Mouse (Mus musculus): ENCODE data around the gene Spag16.
"Not testable (repeated sequence)": the region's sequence is repeated elsewhere in the genome, so short reads cannot be mapped to it uniquely, and the experiment has no call there.

The Spag16 gene

DNA sequence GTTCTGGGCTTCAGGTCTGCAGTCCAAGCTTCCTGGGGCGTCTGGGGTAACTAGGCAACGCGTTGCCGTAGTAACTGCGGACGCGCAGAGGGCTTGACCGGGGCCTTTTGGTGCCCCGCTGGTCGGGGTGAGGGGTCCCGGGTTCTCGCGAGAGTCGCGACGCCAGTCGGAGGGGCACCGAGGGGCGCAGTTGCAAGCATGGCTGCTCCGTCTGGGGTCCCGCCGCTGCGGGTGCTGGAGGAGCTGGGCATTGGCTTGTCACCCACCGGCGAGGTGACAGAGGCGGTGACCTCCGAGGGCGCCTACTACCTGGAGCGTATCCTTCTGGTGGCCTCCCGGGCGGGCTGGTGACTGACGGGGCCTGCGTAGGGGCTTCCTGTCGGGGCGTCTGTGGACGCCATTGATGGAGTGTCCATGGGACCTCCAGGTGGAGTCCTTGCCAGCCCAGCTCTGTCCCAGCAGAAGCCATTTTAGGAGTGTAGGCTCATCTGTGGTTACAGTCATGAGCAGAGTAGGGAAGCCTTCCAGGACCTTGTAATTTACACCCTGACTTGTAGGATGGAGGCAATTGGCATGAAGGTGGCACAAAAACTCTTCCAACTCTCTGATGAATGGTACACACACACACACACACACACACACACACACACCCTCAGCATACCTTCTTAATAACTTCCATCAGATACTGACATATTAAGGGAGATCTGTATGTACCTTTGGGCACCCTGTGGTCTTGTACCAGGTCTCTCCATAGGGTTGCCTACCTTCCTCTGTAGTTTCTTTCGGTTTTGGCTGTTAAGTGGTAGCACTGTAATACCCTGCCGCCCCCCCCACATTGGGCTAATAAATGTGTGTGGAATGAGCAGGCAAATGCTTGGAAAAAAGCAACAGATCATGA lies at the start of gene Spag16:
TSS of gene Spag16 (plus strand) at position 165 of the 898 bp plus-strand sequence.
- DNase-seq: peak; percentile 34 to 65

DNA sequence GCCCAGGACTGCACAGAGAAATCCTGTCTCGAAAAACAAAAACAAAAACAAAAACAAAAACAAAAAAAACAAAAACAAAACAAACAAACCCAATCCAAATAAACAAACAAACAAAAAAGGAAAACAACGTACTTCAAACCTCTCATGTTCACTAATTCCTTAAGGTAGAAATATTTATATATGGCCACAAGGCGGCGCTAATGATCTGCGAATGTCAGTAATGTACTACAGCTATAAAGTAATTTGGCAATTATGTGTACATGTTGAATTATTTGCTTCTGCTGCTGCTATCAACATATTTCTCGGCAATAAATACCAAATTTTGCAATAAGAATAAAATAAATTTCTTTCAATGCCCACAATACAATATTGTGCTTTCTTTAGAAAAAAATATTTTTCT lies 41.6 kb upstream of the Spag16 start:
- peak in 1 of 2 experiments; percentile 71 for DNase-seq

DNA sequence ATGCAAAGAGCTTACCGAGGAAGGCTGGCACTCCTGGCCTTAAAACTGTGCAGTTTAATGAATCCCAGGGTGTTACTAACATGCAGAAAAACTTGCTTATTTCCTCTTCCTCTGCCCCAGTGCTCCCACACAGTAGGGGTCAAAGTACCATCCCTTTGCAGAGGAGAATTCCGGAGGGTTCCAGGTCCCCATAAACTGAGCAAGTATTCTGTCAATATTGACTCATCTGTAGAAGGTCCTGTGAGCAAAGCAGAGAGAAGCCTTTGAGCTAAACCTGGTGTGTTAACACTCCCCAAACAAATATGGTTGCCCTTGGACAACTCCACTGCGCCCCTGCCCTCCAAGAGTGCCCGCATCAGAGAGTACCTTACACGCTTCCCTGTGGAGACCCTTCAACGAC lies 40.1 kb upstream of the Spag16 start:
- DNase-seq: no peak

DNA sequence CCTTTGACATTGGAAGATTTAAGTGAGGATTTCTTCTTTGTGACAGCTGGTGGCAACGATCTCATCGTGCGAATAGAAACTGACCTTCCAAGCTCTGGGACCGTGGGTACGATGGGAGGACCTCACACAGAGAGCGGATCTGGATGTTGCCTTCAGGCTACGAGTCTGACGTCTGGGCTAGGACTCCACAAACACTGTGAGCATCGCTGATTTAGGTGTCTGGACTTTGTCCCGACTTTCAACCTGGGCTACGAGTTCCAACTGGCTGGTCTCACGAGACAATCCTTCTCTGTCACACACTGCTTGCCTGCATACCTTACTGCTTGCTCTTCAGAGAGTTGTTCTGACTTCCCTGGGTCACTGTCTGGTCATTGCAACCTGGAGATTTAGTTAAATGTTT lies 39.4 kb upstream of the Spag16 start:
- no peak for DNase-seq

DNA sequence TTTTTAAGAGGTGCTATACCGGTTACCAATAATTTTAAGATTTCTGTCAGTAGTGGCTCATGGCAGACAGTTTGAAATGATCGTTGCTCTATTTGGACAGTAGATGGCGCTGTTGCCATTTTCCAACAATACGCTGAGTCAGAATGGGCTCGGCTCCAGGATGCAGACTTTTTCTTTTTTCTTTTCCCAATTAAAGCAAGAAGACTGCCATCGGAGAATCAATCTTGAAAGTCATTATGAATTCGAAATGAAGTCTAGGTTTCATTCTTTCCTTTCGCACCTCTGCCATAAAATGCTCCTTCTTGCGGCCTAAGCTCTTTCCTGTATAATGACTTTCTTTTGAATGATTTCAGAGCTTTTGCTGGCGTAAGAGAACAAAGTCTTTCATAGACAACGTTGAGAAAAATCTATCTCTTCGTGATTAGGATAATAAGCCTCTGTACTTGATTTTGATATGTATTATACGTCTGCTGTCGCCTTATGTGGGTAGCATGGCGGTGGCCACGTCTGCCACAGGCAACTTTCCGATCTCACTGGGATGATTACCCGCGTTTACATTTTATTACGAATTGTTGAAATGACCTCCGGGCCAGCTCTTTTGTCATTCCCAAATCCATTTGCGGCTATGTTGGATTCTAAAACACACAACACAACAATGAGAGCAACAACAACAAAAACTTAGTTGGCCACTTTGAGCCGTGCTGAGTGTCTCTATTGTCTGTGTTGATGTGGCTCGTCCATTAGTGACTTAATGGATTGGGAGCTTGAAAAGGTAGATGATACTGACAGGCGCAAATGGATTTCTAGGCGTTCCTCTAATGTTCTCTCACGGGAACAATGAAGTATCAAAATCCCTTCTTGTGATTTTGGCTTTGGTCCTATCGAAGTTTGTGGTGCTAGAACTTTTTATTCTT lies 36.2 kb upstream of the Spag16 start:
- DNase-seq: peak; percentile 38 to 72

DNA sequence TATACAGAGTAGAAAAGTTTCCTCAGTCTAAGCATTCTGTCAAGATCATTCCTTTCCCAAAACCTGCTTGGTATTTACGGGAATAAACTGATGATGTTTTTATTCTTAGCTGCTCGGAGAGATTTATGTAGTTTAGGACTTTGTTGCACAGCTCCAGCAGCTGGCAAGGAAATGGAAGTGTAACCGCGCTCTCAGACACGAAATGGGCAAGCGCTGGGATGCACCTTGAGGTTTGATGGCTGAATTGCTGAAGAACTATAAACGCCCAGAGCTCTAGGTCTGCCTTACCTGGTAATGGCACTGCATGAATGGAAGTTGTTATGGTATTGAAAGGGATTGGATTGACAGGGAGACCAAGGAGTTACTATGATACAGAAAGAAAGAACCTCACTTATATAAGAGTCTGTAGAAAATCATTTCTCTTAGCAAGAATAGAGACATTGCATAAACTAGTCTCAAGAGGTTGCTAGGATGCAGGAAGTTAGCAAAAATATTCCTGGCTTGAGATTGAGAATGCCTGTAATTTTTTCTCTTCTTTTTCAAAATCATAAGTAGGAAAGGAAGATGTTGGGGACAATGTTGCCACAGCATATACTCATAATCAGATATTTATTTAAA lies 27.7 kb upstream of the Spag16 start:
- DNase-seq: no peak

DNA sequence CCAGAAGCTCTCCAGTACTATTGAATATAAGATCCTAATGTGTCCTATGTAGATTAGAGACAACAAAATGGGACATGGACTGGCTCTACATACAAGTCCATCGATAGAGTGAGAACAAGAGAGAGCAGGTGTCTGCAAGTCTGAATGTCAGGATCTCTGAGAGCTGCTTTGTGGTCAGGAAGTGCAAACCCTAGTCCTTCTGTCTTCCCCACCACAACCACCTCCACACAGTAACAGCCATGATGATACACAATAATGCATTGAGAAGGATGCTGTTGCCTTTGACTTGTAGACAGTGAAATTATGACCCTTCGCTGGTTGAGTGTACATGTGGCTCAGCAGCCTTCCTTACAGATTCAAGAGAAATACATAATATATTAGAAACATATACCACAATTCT lies 16.6 kb upstream of the Spag16 start:
- DNase-seq: no peak

DNA sequence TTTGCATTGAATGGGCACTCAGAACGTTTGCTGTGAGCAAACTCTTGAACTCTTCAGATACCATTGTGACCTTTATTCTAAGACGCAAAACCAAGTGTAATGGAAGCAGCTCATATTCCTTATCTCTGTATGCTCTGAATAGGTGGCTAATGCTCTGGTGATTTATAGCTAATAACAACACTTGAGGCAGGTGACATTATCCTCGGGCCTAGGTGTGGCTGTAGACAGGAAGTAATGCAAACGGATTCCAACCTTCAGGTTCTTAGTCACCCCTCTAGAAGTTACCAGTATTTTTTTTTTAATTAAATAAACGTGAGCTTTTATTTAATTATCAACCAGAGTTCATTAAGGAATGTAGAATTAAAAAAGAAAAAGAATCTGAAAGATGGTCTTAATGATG lies 1.1 kb upstream of the Spag16 start:
- DNase-seq: not testable (repeated sequence)

DNA sequence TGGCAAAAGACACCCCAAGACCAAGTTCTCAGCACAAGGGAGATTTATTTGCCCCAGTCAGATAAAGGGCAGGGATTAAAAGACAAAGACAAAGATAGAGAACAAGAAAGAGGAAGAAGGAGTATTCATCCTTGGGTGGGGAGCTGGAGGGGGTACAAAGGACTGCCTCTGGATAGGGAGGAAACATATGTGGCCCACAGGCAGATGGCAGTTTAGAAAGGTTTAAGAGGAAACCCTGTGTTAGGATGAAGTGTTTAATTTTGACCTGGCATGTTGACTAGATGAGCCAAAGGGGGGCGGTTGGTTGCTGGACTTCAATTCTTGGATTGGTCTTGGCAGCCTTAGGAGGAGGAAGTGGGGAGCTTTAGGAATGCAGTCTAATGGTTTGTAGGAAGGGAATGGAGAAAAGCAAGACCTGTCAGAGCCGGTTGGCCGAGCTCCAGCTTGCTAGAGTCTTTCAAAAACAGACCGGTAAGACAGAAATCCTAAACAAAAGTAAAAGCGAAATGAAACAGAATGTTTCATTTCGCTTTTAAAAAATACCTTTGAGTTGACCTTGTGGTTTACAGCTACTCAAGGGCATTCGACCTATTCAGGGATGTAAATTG lies 2.2 kb downstream of the Spag16 start:
- peak; percentile 28 to 31 for DNase-seq

DNA sequence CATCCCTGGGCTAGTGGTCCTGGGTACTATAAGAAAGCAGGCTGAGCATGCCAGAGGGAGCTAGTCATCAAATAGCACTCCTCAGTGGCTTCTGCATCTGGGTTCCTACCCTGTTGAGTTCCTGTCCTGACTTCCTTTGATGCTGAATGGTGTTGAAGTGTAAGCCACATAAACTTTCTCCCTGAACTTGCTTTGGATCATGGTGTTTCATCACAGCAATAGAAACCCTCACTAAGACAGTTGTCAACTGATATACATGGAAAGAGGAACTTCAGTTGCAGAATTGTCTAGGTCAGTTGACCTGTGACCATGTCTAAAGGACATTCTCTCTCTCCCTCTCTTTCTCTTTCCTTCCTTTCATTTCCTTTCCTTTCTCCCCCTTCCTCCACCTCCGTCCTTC lies 3.8 kb downstream of the Spag16 start:
- no peak for DNase-seq

DNA sequence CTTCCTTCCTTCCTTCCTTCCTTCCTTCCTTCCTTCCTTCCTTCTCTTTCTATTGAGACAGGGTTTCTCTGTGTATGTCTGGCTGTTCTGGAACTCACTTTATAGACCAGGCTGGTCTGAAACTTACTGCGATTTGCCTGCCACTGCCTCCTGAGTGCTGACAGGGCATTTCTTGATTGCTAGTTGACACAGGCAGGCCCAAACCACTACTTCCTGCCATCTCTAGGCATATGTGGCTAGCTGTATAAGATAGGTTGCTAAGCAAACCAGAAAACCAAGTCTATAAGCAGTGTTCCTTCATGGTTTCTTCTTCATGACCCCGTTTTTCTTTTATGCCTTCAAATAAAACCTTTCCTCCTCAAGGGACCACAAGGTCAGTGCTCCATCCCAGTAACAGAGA lies 4.2 kb downstream of the Spag16 start:
- no peak for DNase-seq

DNA sequence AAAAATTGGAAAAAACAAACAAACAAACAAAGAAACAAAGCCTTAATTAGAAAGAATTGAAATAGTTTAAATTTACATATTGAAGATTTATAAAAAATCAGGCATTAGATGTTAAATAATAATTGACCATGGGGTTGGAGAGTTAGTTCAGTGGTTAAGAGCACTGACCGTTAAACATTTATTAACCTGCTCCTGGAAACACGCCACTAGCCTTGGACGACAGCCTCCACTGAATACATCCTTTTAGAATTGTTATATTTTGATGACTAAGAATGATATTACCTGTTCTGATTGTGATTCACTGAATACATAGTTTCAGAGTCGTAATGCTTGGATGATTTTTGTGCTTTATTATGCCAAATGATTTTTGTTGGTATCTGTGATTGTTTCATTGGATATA lies 6.7 kb downstream of the Spag16 start:
- DNase-seq: peak; percentile 29 to 56

DNA sequence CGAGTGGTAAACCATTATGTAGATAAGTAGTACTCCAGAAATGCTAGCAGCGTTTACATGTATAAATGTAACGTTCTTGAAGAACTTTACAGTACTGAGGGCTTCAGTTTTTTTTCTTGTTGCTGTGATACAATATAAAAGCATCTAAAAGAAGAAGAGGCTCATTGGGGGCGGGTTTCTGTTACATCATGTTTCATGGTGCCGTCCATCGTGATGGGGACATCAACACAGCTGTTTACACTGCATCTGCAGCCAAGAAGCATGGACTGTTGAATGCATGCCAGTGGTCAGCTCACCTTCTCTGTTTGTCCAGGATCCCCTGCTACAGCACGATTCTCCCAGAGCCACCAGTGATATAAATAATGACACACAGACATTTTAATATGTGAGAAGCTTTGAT lies 26.7 kb downstream of the Spag16 start:
- DNase-seq: no peak

DNA sequence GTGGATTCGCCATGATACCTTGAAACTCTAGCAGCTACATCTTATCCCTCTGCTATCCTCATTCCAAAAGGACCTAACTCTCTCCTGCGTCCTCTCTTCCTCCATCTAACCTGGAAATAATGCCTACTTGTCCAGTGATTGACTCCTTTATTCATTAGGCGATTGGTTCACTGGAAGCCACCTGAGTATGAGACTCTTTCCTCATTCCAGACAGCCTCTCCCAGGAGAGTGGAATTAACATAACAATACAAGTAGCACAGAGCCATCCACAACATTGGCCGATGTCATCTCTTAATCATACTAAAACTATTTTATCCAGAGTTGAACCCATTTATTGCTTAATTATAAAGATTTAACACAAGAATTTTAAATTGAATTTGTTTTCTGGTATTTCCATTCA lies 41.0 kb downstream of the Spag16 start:
- no peak for DNase-seq

DNA sequence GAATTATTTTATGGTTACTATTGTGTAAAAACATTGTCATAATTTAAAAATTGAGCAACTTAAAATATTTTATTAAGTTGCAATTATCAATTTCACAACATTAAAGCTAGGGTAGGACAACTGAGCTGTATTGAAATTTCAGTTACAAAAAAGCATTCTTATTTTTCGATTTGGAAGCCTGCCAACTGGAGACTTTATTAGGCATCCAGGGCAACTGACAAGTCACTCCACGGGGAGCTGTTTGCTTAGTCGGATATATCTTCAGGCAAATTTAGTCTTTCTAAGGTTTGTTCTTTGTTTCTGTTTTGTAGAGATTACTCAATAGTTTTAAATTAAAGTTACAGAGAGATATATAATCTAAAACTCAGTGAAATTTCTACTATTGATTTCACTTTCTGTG lies 129.8 kb downstream of the Spag16 start:
- DNase-seq: no peak

DNA sequence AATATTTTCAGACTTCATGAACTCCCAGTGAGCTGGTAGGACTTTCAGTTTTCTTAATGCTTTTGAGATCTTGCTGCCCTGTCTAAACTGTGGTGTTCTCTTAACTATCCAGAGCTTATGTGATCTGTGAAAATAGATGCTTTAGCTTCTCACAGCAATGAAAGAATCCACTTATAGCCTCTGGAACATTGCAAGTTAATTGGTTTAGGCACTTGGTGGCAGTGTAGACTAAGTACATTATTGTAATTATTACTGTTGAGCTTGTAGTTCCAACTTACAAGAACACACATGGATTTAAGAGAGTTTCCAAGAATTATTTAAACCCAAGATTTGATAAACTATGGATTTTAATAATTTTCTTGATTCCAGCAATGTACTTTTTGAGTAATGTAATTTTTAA lies 170.1 kb downstream of the Spag16 start:
- DNase-seq: no peak

DNA sequence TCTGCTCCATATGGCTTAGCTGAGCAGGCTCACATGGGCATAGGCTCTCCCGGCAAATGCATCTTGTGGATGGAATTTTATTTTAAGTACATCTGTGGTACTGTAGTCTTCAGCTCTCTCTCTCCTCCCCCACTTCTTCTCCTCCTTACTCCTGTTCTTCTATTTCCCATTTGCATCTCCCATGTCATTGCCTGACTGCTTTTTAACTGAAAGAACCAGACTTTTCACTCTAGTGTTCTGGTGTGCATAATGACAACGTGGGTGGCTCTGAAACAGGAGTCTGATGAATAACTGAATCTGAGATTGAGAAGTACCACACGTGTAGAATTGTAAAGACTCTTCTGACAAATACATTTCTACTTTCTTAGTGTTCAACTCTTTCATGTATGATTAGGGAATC lies 186.2 kb downstream of the Spag16 start:
- no peak for DNase-seq

DNA sequence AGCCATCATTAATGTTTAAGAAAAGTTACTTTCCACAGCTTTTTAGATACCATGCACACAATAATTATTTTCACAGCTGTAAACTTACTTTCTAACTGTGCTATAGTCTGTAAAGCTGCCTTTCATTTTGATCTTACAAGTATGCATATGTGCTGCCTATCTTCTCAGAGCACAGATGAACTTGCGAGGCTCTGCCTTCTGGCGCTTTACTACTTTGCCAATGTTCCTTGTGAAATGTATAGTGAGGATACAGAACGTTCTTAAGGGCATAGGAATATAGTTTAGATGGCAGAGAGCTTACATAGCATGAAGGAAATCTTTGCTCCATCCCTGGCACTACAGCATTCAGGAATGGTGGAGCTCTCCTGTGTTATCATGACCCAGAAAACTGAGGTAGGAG lies 210.6 kb downstream of the Spag16 start:
- DNase-seq: no peak

DNA sequence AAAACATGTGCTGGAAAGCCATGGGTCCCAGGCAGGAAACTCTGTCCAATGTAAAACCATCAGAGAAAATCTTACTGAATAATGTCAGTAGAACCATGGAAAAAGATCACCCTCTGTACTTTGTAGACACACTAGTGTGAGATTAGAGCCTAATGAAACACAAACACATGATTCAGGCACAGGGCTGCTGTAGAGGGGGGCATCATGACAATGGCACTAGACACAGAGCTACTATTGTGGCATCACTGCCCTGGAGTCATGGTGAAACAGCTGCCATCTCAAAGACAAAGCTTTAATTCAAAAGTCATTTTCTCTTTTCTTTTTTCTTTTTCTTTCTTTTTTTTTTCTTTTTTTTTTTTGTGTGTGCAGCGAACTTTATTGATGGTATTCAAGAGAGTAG lies 240.6 kb downstream of the Spag16 start:
- no peak for DNase-seq

DNA sequence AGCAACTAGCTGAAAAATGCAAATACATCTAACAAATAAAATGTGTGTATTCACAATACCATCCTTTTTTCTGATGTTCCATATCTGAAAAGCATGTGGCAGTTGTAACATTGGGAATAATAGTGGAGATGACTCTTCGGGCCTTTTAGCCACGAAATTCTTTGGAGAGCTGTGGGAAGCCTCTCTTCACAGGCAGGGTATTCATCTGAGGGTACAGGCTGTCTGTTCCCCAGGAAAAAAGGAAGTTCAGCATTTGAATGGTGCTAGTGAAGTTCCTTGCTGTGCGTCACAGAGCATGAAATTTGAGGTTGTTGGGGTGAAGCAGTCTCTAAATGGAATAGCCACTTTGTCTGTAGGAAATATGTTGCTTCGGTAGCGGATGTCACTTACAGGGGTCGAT lies 246.7 kb downstream of the Spag16 start:
- no peak for DNase-seq

DNA sequence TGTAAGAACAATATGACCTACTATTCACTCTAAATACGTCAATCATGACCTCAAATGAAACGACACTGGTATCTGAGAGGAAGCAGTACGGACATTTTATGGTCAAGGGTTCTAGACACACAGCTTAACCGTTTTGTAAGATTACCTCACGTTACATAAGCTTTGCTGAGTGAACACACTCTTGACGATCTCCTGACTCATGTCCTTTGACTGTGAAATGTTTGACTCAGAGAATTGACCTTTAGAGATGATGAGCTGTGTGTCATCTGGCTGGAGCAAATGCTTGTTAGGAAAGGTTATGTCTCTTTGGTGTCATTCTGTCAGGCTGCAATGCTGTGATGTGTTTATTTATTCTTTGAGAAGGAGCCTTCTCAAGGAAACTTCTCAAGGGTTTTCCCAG lies 252.0 kb downstream of the Spag16 start:
- no peak for DNase-seq

DNA sequence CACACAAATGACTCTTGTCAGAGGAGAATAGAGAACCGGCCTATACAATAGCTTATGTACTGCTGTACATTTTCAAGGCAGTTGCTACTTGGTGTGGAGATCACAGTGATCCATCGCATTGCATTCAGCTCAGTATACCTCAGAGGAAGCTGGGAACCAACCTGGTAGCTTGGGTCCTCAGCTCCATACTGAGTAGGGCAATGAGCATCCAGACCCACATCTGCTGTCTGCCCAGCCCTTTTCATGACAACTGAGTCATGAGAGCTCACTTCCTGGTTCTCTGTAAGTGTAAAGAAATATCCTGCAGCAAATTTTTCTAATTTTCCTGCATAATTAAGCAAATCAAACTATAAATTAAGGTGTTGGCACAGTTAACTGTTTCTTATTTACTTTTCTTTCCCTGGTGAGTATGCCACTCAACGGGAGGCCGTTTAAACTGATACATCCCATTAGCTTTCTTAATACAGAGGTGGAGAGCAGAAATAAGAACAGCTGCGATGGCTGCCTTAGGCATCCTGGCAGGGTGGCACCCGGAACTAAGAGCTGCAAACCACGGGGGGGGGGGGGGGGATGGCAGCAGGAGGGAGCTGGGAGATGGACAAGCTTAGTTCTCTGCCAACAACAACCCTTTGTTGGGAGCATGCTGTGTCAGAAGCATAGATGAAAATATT lies 255.6 kb downstream of the Spag16 start:
- DNase-seq: no peak
